Mouse (Mus musculus): ENCODE results near the gene Nsmce4a. TPM values are rescaled to one million over a fixed set of nuclear protein-coding genes. Genes with fewer than 3 reads are reported as not detected.
A peak's percentile ranks its signal among the peaks of the same experiment; 100 is the strongest.
"Not testable (repeated sequence)": the region's sequence is repeated elsewhere in the genome, so short reads cannot be mapped to it uniquely, and the experiment has no call there.

The Nsmce4a gene
- total RNA-seq, 2 experiments from 2014 or later, result 146 to 195 TPM

GRCm38 (mm10) chr7:130543181-130543580 is 29.7 kb downstream of the Nsmce4a start:
- no peak for ATAC-seq (ENCODE audit: poor library complexity, severe bottlenecking)

GRCm38 (mm10) chr7:130540176-130540575 is 32.7 kb downstream of the Nsmce4a start:
- no peak for ATAC-seq (ENCODE audit: poor library complexity, severe bottlenecking)

- ATAC-seq (ENCODE audit: poor library complexity, severe bottlenecking), result no peak
Measured at GRCm38 (mm10) chr7:130537068-130537467, 35.9 kb downstream of the Nsmce4a start.

GRCm38 (mm10) chr7:130535174-130535573 is 37.7 kb downstream of the Nsmce4a start:
- no peak for ATAC-seq (ENCODE audit: poor library complexity, severe bottlenecking)

GRCm38 (mm10) chr7:130533316-130534260 is 39.3 kb downstream of the Nsmce4a start:
- peak; percentile 99 for ATAC-seq (ENCODE audit: poor library complexity, severe bottlenecking)

GRCm38 (mm10) chr7:130531138-130531537 is 41.8 kb downstream of the Nsmce4a start:
- not testable (repeated sequence) for ATAC-seq (ENCODE audit: poor library complexity, severe bottlenecking)

GRCm38 (mm10) chr7:130527306-130527705 is 45.6 kb downstream of the Nsmce4a start:
- no peak for ATAC-seq (ENCODE audit: poor library complexity, severe bottlenecking)

- no peak for ATAC-seq (ENCODE audit: poor library complexity, severe bottlenecking)
Measured at GRCm38 (mm10) chr7:130523451-130523850, 49.5 kb downstream of the Nsmce4a start.

- 0 out of 2 replicates have a peak, but pooled peaks have one; percentile 6 for ATAC-seq (ENCODE audit: poor library complexity, severe bottlenecking)
Measured at GRCm38 (mm10) chr7:130520812-130521422, 52.0 kb downstream of the Nsmce4a start.

GRCm38 (mm10) chr7:130520049-130520425 is 52.9 kb downstream of the Nsmce4a start, which contains the start of gene Ate1:
Gene Ate1 (minus strand): TSS chr7:130520369.
- no peak for ATAC-seq (ENCODE audit: poor library complexity, severe bottlenecking)

- ATAC-seq (ENCODE audit: poor library complexity, severe bottlenecking), result peak; percentile 92
Measured at GRCm38 (mm10) chr7:130519096-130520048, 53.5 kb downstream of the Nsmce4a start.

- no peak for ATAC-seq (ENCODE audit: poor library complexity, severe bottlenecking)
Measured at GRCm38 (mm10) chr7:130518213-130519095, 54.5 kb downstream of the Nsmce4a start.

GRCm38 (mm10) chr7:130510243-130510642 is 62.7 kb downstream of the Nsmce4a start:
- ATAC-seq (ENCODE audit: poor library complexity, severe bottlenecking), result peak; percentile 87

GRCm38 (mm10) chr7:130503006-130503405 is 69.9 kb downstream of the Nsmce4a start:
- no peak for ATAC-seq (ENCODE audit: poor library complexity, severe bottlenecking)

- ATAC-seq (ENCODE audit: poor library complexity, severe bottlenecking), result peak; percentile 72
Measured at GRCm38 (mm10) chr7:130501499-130501898, 71.4 kb downstream of the Nsmce4a start.

GRCm38 (mm10) chr7:130493346-130493745 is 79.6 kb downstream of the Nsmce4a start:
- no peak for ATAC-seq (ENCODE audit: poor library complexity, severe bottlenecking)

GRCm38 (mm10) chr7:130492026-130492425 is 80.9 kb downstream of the Nsmce4a start:
- no peak for ATAC-seq (ENCODE audit: poor library complexity, severe bottlenecking)
